Mouse (Mus musculus) c-Kit-negative CD71-positive TER-119-positive erythroid progenitor cells, embryonic 14.5 days (primary cell): Measurements from ENCODE around the gene D5Ertd577e.
"Not testable (repeated sequence)": the region's sequence is repeated elsewhere in the genome, so short reads cannot be mapped to it uniquely, and the experiment has no call there.

Source experiments
- DNase-seq: peaks from one replicate; pipeline ENCODE4 v3.0.0-alpha.2; 2013; ENCODE audit warnings: low read depth, low spot score

Gene D5Ertd577e

DNA sequence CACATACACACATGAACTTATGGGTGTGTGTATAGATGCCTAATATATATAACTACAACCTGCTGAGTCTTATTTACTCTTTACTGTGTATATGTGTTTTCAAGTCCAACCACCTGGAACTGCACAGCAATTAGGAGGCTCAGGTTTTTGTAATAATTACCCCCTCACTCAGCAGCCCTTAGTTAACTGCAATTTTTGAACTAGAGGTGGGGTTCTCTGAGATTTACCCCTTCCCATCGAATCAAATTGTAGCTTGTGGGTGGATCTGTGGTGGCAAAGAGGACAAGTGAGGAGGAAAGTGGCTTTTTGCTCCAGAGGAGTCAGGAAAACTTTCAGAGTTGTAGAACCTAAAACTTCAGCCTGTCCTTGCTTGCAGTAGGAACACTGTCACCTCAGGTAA, at the start of gene D5Ertd577e:
TSS of gene D5Ertd577e (plus strand) at position 301 of the 400 bp plus-strand sequence.
- not testable (repeated sequence) for DNase-seq

GRCm38 (mm10) chr5:95510458-95510857, 53.9 kb downstream of the D5Ertd577e start, which contains the start of gene Gm3286:
Gm3286 (plus strand) TSS chr5:95510758.
- DNase-seq, result not testable (repeated sequence)
